Mouse (Mus musculus) CH12F3 (cell line): Measurements from ENCODE around the gene Zg16.
"Not testable (repeated sequence)": the region's sequence is repeated elsewhere in the genome, so short reads cannot be mapped to it uniquely, and the experiment has no call there.

Experiments
- in situ Hi-C: fragments of 300-500 bp; cut with MboI; formaldehyde crosslinking; loops from 2 replicates; pipeline ENCODE4 v1.14.3; 2020; ENCODE audit warnings: low sequenced_read_pairs

The Zg16 gene

DNA sequence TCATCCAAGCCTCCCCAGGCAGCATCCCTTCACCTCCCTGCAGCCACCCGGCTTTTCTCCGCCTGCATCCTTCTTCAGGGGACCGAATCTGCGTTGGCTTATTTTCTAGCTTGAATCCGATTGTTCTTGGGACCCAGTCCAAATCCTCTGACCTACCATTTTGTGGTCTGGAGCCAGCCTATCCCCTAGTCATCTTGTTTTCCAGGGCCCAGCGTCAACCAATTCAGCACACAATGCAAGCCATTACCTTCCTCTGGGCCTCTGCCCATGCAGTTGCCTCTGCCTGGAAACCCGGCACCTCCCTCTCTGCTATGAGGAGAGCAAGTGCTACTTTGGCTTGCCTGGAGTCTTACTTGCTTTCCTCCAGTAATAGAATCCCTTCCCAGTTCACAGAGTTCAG lies 18.4 kb upstream of the Zg16 start:
- in situ Hi-C loops: loop anchor here (25.0 kb wide), 1 partner anchor 557 kb away; no protein-coding TSS in a partner anchor

- in situ Hi-C loops: loop anchor here (5.0 to 25.0 kb wide), 2 partner anchors 558 to 658 kb away; no protein-coding TSS in a partner anchor
These were observed 17.6 kb upstream of the Zg16 start for GRCm38 (mm10) chr7:127104560-127105332.

DNA sequence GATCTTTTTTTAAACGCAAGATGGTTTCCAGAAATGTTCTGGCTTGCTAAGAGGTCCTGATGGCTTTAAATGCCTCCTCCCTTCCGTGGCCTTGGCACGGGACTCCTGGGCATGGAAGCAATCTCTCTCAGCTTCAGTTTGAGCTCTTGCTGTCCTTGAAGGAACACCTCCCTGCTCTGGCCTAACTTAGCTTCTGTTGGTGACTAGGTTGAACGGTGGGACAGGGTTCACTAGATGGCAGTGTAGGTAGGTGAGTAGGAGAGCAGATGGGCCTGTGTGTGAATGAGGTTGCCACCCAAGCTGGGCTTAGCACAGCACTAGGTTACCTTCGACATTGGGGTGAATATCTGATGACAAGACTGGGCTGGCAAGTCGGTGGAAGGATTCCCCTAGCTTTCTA lies 16.8 kb upstream of the Zg16 start:
- in situ Hi-C loops: loop anchor here (5.0 to 25.0 kb wide), 2 partner anchors 558 to 658 kb away; no protein-coding TSS in a partner anchor

DNA sequence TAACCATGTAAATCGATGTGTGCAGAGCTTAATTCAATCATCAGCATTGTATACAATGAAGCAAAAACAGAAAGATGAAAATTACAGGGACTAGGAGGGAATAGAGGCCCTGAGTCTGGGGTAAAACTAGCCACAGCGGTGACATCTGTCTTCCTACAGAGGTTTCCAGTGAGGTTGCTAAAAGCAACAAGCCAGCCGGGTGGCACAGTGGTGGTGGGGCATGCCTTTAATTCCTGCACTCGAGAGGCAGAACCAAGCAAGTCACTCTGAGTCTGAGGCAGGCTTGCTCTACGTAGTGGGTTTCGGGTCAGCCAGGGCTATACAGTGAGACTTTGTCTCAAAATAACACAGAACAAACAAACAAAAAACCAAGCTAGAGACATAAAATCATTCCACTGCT lies 15.0 kb upstream of the Zg16 start:
- in situ Hi-C loops: loop anchor here (5.0 to 25.0 kb wide), 2 partner anchors 560 to 660 kb away; no protein-coding TSS in a partner anchor

GRCm38 (mm10) chr7:127101451-127102016 lies 14.4 kb upstream of the Zg16 start:
- in situ Hi-C loops: loop anchor here (5.0 to 25.0 kb wide), 2 partner anchors 561 to 661 kb away; no protein-coding TSS in a partner anchor

DNA sequence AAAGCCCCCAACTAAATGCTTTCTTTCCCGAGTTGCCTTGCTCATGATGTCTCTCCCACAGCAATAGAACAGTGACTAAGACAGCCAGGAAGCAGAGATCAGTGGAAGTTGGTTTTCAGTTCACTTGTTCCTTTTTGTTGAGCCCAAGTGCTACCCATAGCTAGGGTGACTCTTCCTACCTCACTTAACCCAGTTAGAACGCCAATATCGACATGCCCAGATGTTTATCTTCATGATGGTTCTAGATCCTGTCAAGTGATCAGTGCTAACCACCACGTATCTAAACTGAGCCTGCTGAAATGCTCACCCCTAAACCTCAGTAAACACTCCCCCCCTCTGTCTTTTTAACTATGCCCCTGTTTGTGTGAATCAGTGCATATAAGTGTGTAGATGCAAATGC lies 12.4 kb upstream of the Zg16 start:
- in situ Hi-C loops: no loop called here

DNA sequence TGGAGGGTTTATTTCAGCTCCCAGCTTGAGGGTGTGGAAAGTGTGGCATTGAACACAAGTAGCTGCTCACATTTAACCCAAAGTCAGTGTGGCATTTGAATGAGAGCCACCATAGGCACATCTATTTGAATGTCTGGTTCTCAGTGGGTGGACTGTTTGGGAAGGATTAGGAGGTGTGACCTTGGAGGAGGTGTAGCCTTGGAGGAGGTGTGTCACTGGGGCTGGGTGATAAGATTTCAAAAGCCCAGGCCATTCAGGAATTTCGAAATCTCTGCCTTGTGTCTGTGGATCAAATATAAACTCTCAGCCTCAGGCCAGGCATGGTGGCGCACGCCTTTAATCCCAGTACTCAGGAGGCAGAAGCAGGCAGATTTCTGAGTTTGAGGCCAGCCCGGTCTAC lies 11.8 kb upstream of the Zg16 start:
- in situ Hi-C loops: no loop called here

- in situ Hi-C loops: no loop called here
These were observed 11.4 kb upstream of the Zg16 start for GRCm38 (mm10) chr7:127098521-127098920.

DNA sequence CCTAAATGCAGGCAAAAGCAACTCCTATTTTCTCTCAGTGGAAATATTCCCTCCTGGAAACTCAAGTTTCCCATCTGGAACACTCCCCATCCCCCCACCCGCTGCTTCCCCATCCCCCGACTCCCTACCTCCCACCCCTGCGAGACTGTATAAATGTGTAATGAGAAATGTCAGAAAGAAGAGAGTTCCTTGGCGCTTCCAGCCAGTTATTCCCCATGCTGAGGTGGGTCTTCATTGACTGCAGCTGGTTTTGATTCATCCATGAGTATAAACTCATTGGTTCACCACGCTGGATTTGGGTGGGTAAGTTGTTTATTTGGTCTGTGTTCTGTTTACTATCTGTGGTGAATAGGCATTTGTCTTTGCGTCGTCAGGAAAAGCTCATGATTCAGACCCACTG lies 9.3 kb upstream of the Zg16 start:
- in situ Hi-C loops: no loop called here

DNA sequence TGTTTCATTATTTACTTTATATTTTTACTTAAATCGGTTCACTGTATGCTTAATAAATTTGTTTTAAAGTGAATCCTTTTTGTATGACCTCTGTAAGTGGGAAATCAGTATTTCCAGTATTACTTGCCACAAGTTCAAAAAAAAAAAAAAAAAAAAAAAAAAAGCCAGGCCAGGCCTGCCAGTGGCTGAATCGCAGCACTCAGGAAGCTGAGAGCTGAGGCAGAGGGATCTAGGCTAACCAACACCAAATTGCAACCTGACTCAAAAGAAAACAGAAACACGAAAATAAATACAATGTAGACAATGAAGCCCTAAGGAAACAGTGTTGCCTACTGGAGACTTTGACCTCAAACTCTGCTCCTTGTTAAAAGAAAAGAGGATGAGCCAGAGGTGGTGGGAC lies 6.8 kb upstream of the Zg16 start:
- in situ Hi-C loops: no loop called here

DNA sequence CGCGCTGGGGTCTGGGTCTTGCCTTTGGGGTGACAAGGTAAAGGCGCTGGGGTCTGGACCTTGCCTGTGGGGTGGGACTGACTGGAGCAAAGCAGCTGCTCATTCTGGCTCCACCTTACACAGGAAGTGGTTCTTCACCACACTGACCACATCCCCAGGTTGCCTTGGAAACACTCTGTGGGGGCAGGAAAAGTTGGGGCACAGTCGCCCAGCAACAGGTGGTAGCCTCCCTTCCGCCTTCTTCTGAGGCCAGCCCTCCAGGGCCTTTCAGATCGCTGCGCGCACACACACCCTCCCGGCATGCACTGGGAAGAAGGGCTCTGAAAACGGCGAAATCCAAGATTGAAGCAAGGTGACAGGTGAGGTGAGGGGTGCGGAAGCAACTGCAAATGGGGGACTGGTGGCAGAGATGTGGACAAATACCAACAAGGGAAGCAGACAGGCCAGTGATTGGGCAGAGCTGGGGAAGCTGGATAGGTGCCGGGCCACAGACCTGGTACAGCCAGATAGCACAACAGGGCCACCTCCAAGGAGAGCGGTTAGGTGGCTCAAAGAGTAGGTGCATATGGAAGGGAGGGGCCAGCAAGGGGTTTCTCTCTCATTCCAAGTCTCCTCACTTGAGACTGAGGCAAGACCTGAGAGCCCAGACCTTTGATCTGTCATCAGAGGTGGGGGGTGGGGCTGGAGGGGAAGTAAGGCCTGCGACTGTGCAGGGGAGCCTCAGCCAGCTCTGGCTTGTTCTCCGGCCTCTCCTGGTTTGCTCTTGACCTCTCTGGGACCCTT lies 4.2 kb upstream of the Zg16 start, which contains the start of gene AI467606:
Gene AI467606 (plus strand): TSS at position 246 of the 783 bp plus-strand sequence.
- in situ Hi-C loops: no loop called here

GRCm38 (mm10) chr7:127090154-127091113 lies 3.3 kb upstream of the Zg16 start:
- in situ Hi-C loops: no loop called here

- in situ Hi-C loops: no loop called here
These were observed 2.0 kb upstream of the Zg16 start for GRCm38 (mm10) chr7:127088901-127089845.

DNA sequence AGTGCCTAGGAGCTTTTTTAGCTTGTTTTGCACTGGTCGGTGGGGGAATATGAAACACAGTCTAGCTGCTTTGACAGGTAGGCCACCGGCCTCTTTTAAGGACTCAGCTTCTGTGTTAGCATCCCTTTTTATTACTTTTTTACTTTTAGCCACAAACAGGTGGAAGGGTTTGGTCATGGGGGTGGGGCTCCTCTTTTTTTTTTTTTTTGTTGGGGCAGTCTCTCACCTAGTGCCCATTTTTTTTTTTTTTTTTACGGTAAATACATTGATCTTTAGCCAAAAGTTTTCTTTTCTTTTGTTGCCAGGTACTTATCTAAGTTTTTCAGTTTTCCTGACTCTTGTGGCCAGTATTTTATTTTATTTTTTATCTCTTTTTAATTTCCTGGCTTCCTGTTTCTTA lies 955 bp upstream of the Zg16 start:
- in situ Hi-C loops: no loop called here

DNA sequence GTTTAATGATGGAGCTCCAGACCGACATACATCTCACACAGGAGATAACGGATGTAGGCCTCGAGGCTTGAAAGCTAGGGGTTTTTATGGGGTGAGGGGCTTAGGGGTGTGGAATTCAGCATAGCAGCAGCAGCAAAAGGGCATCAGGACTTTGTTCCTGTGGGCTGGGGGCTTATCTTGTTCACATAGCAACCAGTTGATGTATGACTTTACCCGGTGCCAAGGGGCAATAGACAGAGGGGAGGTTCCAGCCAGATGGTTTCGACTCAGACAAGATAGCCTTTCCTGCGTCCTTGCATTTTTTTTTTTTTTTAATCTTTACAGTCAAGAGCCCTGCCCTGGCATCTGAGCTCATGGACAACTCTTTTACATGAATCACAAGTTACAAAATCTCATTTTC lies 1.4 kb downstream of the Zg16 start:
- in situ Hi-C loops: not testable (repeated sequence)

DNA sequence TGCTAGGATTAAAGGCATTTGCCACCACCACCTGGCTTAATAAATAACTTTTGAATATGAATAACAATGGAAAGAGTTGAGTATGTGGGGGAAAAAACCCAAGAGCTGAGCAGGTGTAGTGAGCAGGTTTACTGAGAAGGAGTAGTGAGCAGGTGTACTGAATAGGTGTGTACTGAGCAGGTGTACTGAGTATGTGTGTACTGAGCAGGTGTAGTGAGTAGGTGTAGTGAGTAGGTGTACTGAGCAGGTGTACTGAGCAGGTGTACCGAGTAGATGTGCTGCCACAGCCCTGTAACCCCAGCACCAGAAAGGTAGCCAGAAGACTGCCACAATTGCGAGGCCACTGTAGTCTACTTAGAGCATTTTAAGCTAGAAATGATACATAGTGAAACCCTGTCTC lies 2.3 kb downstream of the Zg16 start:
- in situ Hi-C loops: no loop called here

- in situ Hi-C loops: no loop called here
These were observed 3.4 kb downstream of the Zg16 start for GRCm38 (mm10) chr7:127083689-127084088.

DNA sequence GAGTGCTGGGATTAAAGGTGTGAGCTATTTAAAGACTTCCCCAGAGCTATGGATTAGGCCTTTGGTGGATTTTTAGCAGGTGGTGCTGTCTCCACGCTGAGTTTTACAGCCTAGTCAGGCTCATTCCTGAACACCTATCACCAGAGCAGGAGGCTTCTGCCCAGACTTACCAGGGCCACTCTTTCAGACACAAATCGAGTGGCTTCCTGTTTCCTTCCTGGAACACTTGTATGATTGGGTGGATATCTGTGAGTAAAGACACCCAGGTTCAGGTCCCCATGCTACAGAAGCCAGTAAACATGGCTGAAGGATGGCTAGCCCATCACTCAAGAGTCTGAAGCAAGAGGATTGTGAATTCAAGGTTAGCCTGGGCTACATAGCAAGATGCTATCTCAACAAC lies 4.1 kb downstream of the Zg16 start:
- in situ Hi-C loops: no loop called here

DNA sequence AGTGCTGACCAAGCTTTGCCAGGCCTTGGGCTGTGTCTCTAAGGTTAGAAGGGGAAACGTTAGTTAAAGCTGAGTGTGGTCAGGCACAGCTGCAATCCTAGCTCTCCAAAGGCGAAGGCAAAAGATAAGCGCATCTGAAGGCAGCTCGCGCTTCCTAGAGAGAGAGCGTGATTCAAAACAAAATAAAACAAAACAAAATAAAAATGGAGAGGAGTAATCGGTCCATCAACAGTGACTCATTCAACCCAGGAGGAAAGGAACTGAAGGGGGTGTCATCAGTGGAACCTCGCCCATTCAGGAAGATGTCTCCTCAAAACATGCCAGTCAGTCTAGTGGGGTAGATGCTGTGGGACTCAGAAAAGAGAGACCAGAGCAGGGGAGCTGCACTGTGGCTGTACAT lies 4.9 kb downstream of the Zg16 start:
- in situ Hi-C loops: no loop called here
